Mouse (Mus musculus) MEL (cell line): ENCODE measurements around the gene Pou5f1. TPM values are rescaled to one million over a fixed set of nuclear protein-coding genes. Genes with fewer than 3 reads are reported as not detected.
"Not testable (repeated sequence)": the region's sequence is repeated elsewhere in the genome, so short reads cannot be mapped to it uniquely, and the experiment has no call there.

ENCODE experiments used
- DNase-seq: peaks from one replicate; pipeline ENCODE4 v3.0.0; 2011; ENCODE audit warnings: low read depth, low spot score
- H3K27ac ChIP-seq: 2 replicates; pipeline ENCODE4 v1.5.1; 2012; ENCODE audit warnings: low read depth, mild to moderate bottlenecking, control low read depth, low read length, moderate library complexity; ENCODE audit not compliant: control insufficient read depth
- H3K27me3 ChIP-seq, 2 experiments: fragments of 150-350 bp in 1 of 2; sonication (generic) in 1 of 2; 2 replicates each; pipeline ENCODE4 v1.6.1; 2012; ENCODE audit warnings: low read length in 2 of 2, mild to moderate bottlenecking in 2 of 2, improper control_type of control experiment in 1 of 2, moderate library complexity in 1 of 2; ENCODE audit not compliant: insufficient read depth in 2 of 2, control insufficient read depth in 1 of 2
- H3K36me3 ChIP-seq, 2 experiments: 2 replicates each; pipeline ENCODE4 v1.6.1; 2012 to 2014; ENCODE audit warnings: low read length in 2 of 2, improper control_type of control experiment in 1 of 2, inconsistent platforms in 1 of 2, mild to moderate bottlenecking in 1 of 2; ENCODE audit not compliant: insufficient read depth in 2 of 2, control insufficient read depth in 1 of 2
- H3K4me1 ChIP-seq, 2 experiments: fragments of 150-350 bp in 1 of 2; sonication (generic) in 1 of 2; 2 replicates each; pipeline ENCODE4 v1.6.1; 2012; ENCODE audit warnings: low read length in 2 of 2, improper control_type of control experiment in 1 of 2, mild to moderate bottlenecking in 1 of 2; ENCODE audit not compliant: insufficient read depth in 2 of 2, control insufficient read depth in 1 of 2
- H3K4me3 ChIP-seq, 2 experiments: fragments of 150-350 bp in 1 of 2; sonication (generic) in 1 of 2; 2 replicates each; pipeline ENCODE4 v1.5.1; 2012; ENCODE audit warnings: low read depth in 2 of 2, low read length in 2 of 2, mild to moderate bottlenecking in 2 of 2, moderate library complexity in 2 of 2, control low read depth in 1 of 2, improper control_type of control experiment in 1 of 2; ENCODE audit not compliant: control insufficient read depth in 1 of 2, insufficient read depth in 1 of 2
- H3K79me2 ChIP-seq: 2 replicates; pipeline ENCODE4 v1.6.1; 2012; ENCODE audit warnings: mild to moderate bottlenecking, low read length, moderate library complexity; ENCODE audit not compliant: control insufficient read depth, poor library complexity, insufficient read depth
- H3K9ac ChIP-seq: 2 replicates; pipeline ENCODE4 v1.6.1; 2012; ENCODE audit warnings: low read depth, mild to moderate bottlenecking, control low read depth, low read length, moderate library complexity; ENCODE audit not compliant: control insufficient read depth, poor library complexity, severe bottlenecking
- H3K9me3 ChIP-seq: fragments of 150-350 bp; sonication (generic); replicated peaks from 2 replicates; pipeline ENCODE4 v1.6.1; 2012; ENCODE audit warnings: mild to moderate bottlenecking, low read length, improper control_type of control experiment, moderate library complexity; ENCODE audit not compliant: insufficient read depth
- CHD1 ChIP-seq: IDR thresholded peaks from 2 replicates; pipeline ENCODE4 v1.6.1; 2012; ENCODE audit warnings: low read depth, mild to moderate bottlenecking, inconsistent platforms, low read length, improper control_type of control experiment
- CHD2 ChIP-seq: IDR thresholded peaks from 2 replicates; pipeline ENCODE4 v1.6.1; 2011; ENCODE audit warnings: low read length, improper control_type of control experiment
- CTCF ChIP-seq, 3 experiments: IDR thresholded peaks in 2 of 3; conservative IDR thresholded peaks in 1 of 3; 2 replicates each; pipeline ENCODE4 v1.5.1; 2011 to 2012; ENCODE audit warnings: low read length in 3 of 3, low read depth in 2 of 3, mild to moderate bottlenecking in 2 of 3, improper control_type of control experiment in 1 of 3, inconsistent platforms in 1 of 3, mixed read lengths in 1 of 3, moderate library complexity in 1 of 3; ENCODE audit not compliant: control insufficient read depth in 1 of 3, insufficient read depth in 1 of 3, poor library complexity in 1 of 3, severe bottlenecking in 1 of 3
- E2F4 ChIP-seq: IDR thresholded peaks from 2 replicates; pipeline ENCODE4 v1.6.1; 2011; ENCODE audit warnings: low read depth, low read length, improper control_type of control experiment, borderline replicate concordance
- EP300 ChIP-seq, 2 experiments: IDR thresholded peaks; 2 replicates each; pipeline ENCODE4 v1.6.1; 2011; ENCODE audit warnings: improper control_type of control experiment in 2 of 2, low read length in 2 of 2, low read depth in 1 of 2, mild to moderate bottlenecking in 1 of 2
- ETS1 ChIP-seq: IDR thresholded peaks from 2 replicates; pipeline ENCODE4 v1.6.1; 2012; ENCODE audit warnings: low read depth, mild to moderate bottlenecking, inconsistent platforms, low read length, improper control_type of control experiment, moderate library complexity
- GABPA ChIP-seq: IDR thresholded peaks from 2 replicates; pipeline ENCODE4 v1.6.1; 2012; ENCODE audit warnings: low read depth, mild to moderate bottlenecking, inconsistent platforms, low read length, improper control_type of control experiment, moderate library complexity
- JUND ChIP-seq: IDR thresholded peaks from 2 replicates; pipeline ENCODE4 v1.6.1; 2011; ENCODE audit warnings: low read depth, mild to moderate bottlenecking, improper control_type of control experiment, low read length
- MEF2A ChIP-seq: IDR thresholded peaks from 2 replicates; pipeline ENCODE4 v1.6.1; 2014; ENCODE audit warnings: low read depth, mild to moderate bottlenecking, inconsistent platforms, low read length, improper control_type of control experiment; ENCODE audit not compliant: poor library complexity, insufficient replicate concordance, severe bottlenecking; ENCODE audit errors: extremely low read depth
- POLR2A ChIP-seq, 2 experiments: IDR thresholded peaks; 2 replicates each; pipeline ENCODE4 v1.6.1; 2011 to 2012; ENCODE audit warnings: low read length in 2 of 2, mild to moderate bottlenecking in 2 of 2, control low read depth in 1 of 2, improper control_type of control experiment in 1 of 2, low read depth in 1 of 2, moderate library complexity in 1 of 2; ENCODE audit not compliant: control insufficient read depth in 1 of 2, insufficient read depth in 1 of 2, poor library complexity in 1 of 2
- POLR2AphosphoS5 ChIP-seq: IDR thresholded peaks from 2 replicates; pipeline ENCODE4 v1.6.1; 2012; ENCODE audit warnings: low read depth, borderline replicate concordance, mild to moderate bottlenecking, inconsistent platforms, low read length, moderate library complexity, mixed read lengths
- UBTF ChIP-seq: IDR thresholded peaks from 2 replicates; pipeline ENCODE4 v1.6.1; 2012; ENCODE audit warnings: low read depth, mild to moderate bottlenecking, inconsistent platforms, low read length, improper control_type of control experiment, moderate library complexity, borderline replicate concordance; ENCODE audit not compliant: insufficient read depth
- USF1 ChIP-seq: IDR thresholded peaks from 2 replicates; pipeline ENCODE4 v1.6.1; 2014; ENCODE audit warnings: low read depth, mild to moderate bottlenecking, inconsistent platforms, low read length, improper control_type of control experiment, moderate library complexity
- USF2 ChIP-seq, 2 experiments: IDR thresholded peaks; 2 replicates each; pipeline ENCODE4 v1.6.1; 2011 to 2012; ENCODE audit warnings: improper control_type of control experiment in 2 of 2, low read length in 2 of 2, borderline replicate concordance in 1 of 2, inconsistent platforms in 1 of 2, low read depth in 1 of 2, mild to moderate bottlenecking in 1 of 2; ENCODE audit not compliant: insufficient read depth in 1 of 2
- ZC3H11A ChIP-seq: IDR thresholded peaks from 2 replicates; pipeline ENCODE4 v1.6.1; 2012; ENCODE audit warnings: low read depth, mild to moderate bottlenecking, inconsistent platforms, low read length, improper control_type of control experiment
- ZKSCAN1 ChIP-seq: IDR thresholded peaks from 2 replicates; pipeline ENCODE4 v1.6.1; 2012; ENCODE audit warnings: low read depth, mild to moderate bottlenecking, inconsistent platforms, low read length, improper control_type of control experiment, moderate library complexity
- ZMIZ1 ChIP-seq: IDR thresholded peaks from 2 replicates; pipeline ENCODE4 v1.6.1; 2012; ENCODE audit warnings: low read depth, mild to moderate bottlenecking, inconsistent platforms, low read length, improper control_type of control experiment, moderate library complexity
- polyA plus RNA-seq, 2 experiments: library from polyadenylated mRNA; stranded (reverse) in 1 of 2; unstranded in 1 of 2; fragments of >175 nt in 1 of 2; fragments of >200 nt in 1 of 2; gene quantifications; 2 replicates each; pipeline versions ENCODE4 v1.2.1 to v1.2.4; 2012; ENCODE audit warnings: low replicate concordance in 2 of 2, low read depth in 1 of 2; ENCODE audit not compliant: insufficient read length in 2 of 2, insufficient read depth in 1 of 2, missing spikeins in 1 of 2
- total RNA-seq: library from RNA; depleted of rRNA; stranded (reverse); fragments of 300-350 nt; gene quantifications from 2 replicates; pipeline ENCODE4 v1.2.3, GENCODE M21; 2012; rRNA removed

Pou5f1 gene
- total RNA-seq (not detected in 2 replicates), polyA plus RNA-seq (not detected)

DNA sequence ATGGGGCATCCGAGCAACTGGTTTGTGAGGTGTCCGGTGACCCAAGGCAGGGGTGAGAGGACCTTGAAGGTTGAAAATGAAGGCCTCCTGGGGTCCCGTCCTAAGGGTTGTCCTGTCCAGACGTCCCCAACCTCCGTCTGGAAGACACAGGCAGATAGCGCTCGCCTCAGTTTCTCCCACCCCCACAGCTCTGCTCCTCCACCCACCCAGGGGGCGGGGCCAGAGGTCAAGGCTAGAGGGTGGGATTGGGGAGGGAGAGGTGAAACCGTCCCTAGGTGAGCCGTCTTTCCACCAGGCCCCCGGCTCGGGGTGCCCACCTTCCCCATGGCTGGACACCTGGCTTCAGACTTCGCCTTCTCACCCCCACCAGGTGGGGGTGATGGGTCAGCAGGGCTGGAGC lies at the start of gene Pou5f1:
TSS of gene Pou5f1 (plus strand) at position 243 of the 400 bp plus-strand sequence.
- H3K4me1 ChIP-seq: no peaks in the 10 kb centered on the region
- H3K9ac ChIP-seq: no peak within 1 kb of the TSS
- TF ChIP-seq UBTF (no peak), POLR2A (IDR thresholded peaks at IDR 0.05; ENCODE audit: control insufficient read depth in 1 of 2, insufficient read depth in 1 of 2, low read depth in 1 of 2, low read length in 2 of 2, poor library complexity in 1 of 2) (no peak), POLR2AphosphoS5 (no peak), USF2 (IDR thresholded peaks at IDR 0.05; ENCODE audit: borderline replicate concordance in 1 of 2, insufficient read depth in 1 of 2, low read depth in 1 of 2, low read length in 2 of 2) (no peak), EP300 (IDR thresholded peaks at IDR 0.05; ENCODE audit: low read depth in 1 of 2, low read length in 2 of 2) (no peak), USF1 (no peak), ZMIZ1 (no peak), CTCF (IDR thresholded peaks at IDR 0.05 in 2 of 3, conservative IDR thresholded peaks at IDR 0.05 in 1 of 3; ENCODE audit: control insufficient read depth in 1 of 3, insufficient read depth in 1 of 3, low read depth in 2 of 3, low read length in 3 of 3, poor library complexity in 1 of 3, severe bottlenecking in 1 of 3) (no peak), ETS1 (no peak), JUND (no peak), MEF2A (no peak), ZKSCAN1 (no peak), E2F4 (no peak), GABPA (no peak), CHD1 (no peak), ZC3H11A (no peak), CHD2 (no peak)
- no peaks in the 10 kb centered on the region for H3K36me3 ChIP-seq
- H3K4me3 ChIP-seq: no peak within 1 kb of the TSS
- no peaks in the 10 kb centered on the region; a peak in 1 of 4 replicates for H3K27me3 ChIP-seq
- H3K79me2 ChIP-seq: no peaks in the 10 kb centered on the region
- no peak within 1 kb of the TSS for H3K27ac ChIP-seq
- H3K9me3 ChIP-seq: no peaks in the 10 kb centered on the region
- no peak for DNase-seq

DNA sequence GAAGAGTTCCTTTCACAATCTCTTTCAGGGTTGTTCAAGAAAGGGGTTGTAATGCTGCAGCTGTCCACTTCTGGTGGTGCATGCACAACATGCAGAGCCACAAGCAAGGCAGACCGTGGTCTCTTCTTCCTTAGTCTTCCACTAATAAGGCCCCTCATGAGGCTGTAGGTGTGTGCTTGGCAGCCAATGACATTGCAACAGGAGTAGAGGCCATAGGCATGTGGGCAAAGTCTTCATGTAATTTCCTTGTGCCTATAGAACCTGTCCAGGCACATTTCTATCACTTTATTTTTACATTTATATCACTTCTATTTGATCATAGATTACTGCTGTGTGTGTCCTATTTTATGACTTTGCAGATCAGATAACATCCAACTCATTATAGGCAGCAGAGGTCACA lies 47.6 kb upstream of the Pou5f1 start:
- H3K9me3 ChIP-seq, H3K79me2 ChIP-seq, H3K27me3 ChIP-seq, H3K27ac ChIP-seq, DNase-seq, H3K9ac ChIP-seq, H3K4me3 ChIP-seq, H3K36me3 ChIP-seq, H3K4me1 ChIP-seq: not testable (repeated sequence)

DNA sequence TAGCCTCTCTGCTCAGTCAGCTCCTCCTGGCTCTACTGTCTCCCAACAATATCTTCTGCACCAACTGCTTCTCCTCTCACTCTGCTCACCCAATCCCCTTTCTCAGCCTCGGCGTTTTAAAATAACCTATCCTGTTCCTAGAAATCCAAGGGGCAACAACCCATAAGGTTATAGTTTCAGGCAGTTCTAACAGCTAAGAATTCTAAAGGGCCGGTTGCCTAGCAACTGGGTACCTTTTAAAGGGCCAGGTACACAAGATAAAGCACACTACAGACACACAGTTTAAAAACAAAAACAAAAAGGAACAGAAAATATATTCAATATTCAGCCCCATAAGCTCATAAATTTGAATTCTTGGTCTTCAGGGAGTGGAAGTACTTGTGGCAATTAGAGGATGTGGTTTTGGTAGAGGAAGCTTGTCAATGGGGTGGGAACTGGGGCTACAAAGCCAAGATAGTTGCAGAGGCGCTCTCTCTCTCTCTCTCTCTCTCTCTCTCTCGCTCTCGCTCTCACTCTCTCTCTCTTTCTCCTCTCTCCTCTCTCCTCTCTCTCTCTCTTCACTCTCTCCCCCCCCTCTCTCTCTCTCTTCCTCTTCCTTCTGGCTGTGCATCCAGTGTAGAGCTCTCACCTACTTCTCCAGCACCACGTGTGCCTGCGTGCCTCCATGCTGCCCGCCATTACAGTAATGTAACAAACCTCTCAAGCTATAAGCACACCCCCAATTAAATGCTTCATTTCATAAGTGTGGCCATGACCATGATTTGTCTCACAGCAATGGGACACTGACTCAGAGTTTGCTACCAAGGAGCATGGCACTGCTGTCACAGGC lies 45.1 kb upstream of the Pou5f1 start:
- H3K27ac ChIP-seq, H3K27me3 ChIP-seq, H3K36me3 ChIP-seq, H3K9ac ChIP-seq, H3K4me1 ChIP-seq, H3K79me2 ChIP-seq, H3K4me3 ChIP-seq, H3K9me3 ChIP-seq, DNase-seq: not testable (repeated sequence)
